Mouse (Mus musculus) E14TG2a.4 (cell line): ENCODE data around the gene Tymp.

Source experiments
- CTCF ChIP-seq: conservative IDR thresholded peaks from 2 replicates; pipeline ENCODE4 v1.5.1; 2014; ENCODE audit warnings: low read length
- POU5F1 ChIP-seq: IDR thresholded peaks from 2 replicates; pipeline ENCODE4 v1.6.1; 2014; ENCODE audit warnings: low read length, borderline replicate concordance

GRCm38 (mm10) chr15:89424621-89425020 lies 47.8 kb upstream of the Tymp start:
- no peak for TF ChIP-seq CTCF
- TF ChIP-seq POU5F1 = no peak
